In the genomic region with DNA sequence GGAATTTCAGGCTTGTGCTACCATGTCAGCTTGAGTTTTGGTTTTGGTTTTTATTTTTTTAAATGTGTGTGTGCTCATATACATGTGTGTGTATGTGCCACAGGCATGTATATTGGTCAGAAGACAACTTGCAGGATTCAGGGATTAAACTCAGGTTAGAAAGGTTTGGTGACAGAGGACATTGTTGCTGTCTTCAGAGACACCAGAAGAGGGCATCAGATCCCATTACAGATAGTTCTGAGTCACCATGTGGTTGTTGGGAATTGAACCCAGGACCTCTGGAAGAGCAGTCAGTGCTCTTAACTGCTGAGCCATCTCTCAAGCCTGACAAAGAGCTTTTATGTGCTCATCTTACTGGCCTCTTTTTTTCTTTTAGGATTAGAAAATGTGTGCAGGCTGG, we compare ENCODE assay signal across 15 mouse cellular contexts. TPM values are rescaled to one million over a fixed set of nuclear protein-coding genes. Genes with fewer than 3 reads are reported as not detected.
DNase-seq lines count a peak whose midpoint lies in the region; ATAC-seq and TF ChIP-seq lines count a peak whose summit lies in the region.
"Had no signal": no experiment of that assay in that cellular context is flagged by ENCODE, and none has a peak within 500 bp of the region (broad histone marks: within the 10 kb centered on the region; RNA-seq: fewer than 3 reads in every experiment).

No protein-coding gene starts in this region.

- no peak overlapping the region for H3K4me2 ChIP-seq in hindbrain, postnatal 0 days (ENCODE audit: low read depth, low read length)
- H3K4me2 ChIP-seq in hindbrain, embryonic 16.5 days (ENCODE audit: low read length): no peak overlapping the region
- no peak overlapping the region for H3K4me2 ChIP-seq in limb, embryonic 14.5 days (replicated peaks; ENCODE audit: low read depth, low read length, severe bottlenecking)
- H3K4me2 ChIP-seq: midbrain, embryonic 12.5 days; neural tube, embryonic 13.5 days had no signal

- no peaks in the 10 kb centered on the region for H3K27me3 ChIP-seq in hindbrain, postnatal 0 days (ENCODE audit: insufficient read depth, low read length)
- H3K27me3 ChIP-seq in hindbrain, embryonic 16.5 days (replicated peaks; ENCODE audit: control insufficient read depth, insufficient read depth, low read length): no peaks in the 10 kb centered on the region
- no peaks in the 10 kb centered on the region for H3K27me3 ChIP-seq in limb, embryonic 14.5 days (ENCODE audit: control insufficient read depth, insufficient read depth, low read length)
- H3K27me3 ChIP-seq: midbrain, embryonic 12.5 days; neural tube, embryonic 13.5 days had no signal

- no peak overlapping the region for H3K9ac ChIP-seq in hindbrain, postnatal 0 days (replicated peaks; ENCODE audit: low read length)
- H3K9ac ChIP-seq in hindbrain, embryonic 16.5 days (ENCODE audit: low read depth, low read length): no peak overlapping the region
- no peak overlapping the region for H3K9ac ChIP-seq in limb, embryonic 14.5 days (ENCODE audit: low read depth, low read length, severe bottlenecking)
- H3K9ac ChIP-seq: midbrain, embryonic 12.5 days; neural tube, embryonic 13.5 days had no signal

- H3K4me3 ChIP-seq in hindbrain, postnatal 0 days (ENCODE audit: low read length): no peak overlapping the region
- H3K4me3 ChIP-seq in hindbrain, embryonic 16.5 days (ENCODE audit: low read length): no peak overlapping the region
- H3K4me3 ChIP-seq in lung, adult 2 months (replicated peaks; ENCODE audit: extremely low read depth, low read depth, low read length): no peak overlapping the region
- no peak overlapping the region for H3K4me3 ChIP-seq in limb, embryonic 14.5 days (replicated peaks; ENCODE audit: low read length)
- H3K4me3 ChIP-seq: midbrain, embryonic 12.5 days; neural tube, embryonic 13.5 days had no signal

- H3K9me3 ChIP-seq in hindbrain, postnatal 0 days (ENCODE audit: low read length): no peaks in the 10 kb centered on the region
- no peaks in the 10 kb centered on the region for H3K9me3 ChIP-seq in hindbrain, embryonic 16.5 days (ENCODE audit: control insufficient read depth, low read length)
- H3K9me3 ChIP-seq in limb, embryonic 14.5 days (ENCODE audit: control insufficient read depth, low read length): no peaks in the 10 kb centered on the region
- H3K9me3 ChIP-seq: midbrain, embryonic 12.5 days; neural tube, embryonic 13.5 days had no signal

- no peak overlapping the region for H3K27ac ChIP-seq in hindbrain, postnatal 0 days
- no peak overlapping the region for H3K27ac ChIP-seq in hindbrain, embryonic 16.5 days (ENCODE audit: low read depth, low read length)
- peak overlapping the region; percentile 71; the same call in 1 of the 2 replicates for H3K27ac ChIP-seq in limb, embryonic 14.5 days (replicated peaks; ENCODE audit: low read depth, low read length)
- H3K27ac ChIP-seq: midbrain, embryonic 12.5 days had no signal

- H3K36me3 ChIP-seq in hindbrain, postnatal 0 days (ENCODE audit: insufficient read depth, low read length): no peaks in the 10 kb centered on the region
- no peaks in the 10 kb centered on the region for H3K36me3 ChIP-seq in hindbrain, embryonic 16.5 days (ENCODE audit: control insufficient read depth, insufficient read depth, low read length)
- no peaks in the 10 kb centered on the region for H3K36me3 ChIP-seq in limb, embryonic 14.5 days (ENCODE audit: control insufficient read depth, insufficient read depth, low read length)
- H3K36me3 ChIP-seq: midbrain, embryonic 12.5 days; neural tube, embryonic 13.5 days had no signal

- no peak for ATAC-seq in hindbrain, postnatal 0 days
- ATAC-seq in hindbrain, embryonic 16.5 days: no peak
- no peak for ATAC-seq in limb, embryonic 14.5 days (ENCODE audit: low FRiP score, low read depth)
- no peak for ATAC-seq in erythroid progenitor cell, adult 5-6 weeks (replicated peaks; ENCODE audit: low FRiP score, poor library complexity, severe bottlenecking)

- H3K4me1 ChIP-seq in hindbrain, postnatal 0 days (ENCODE audit: insufficient read depth, low read length): peaks cover 5% of the 10 kb centered on the region; the same call in 1 of the 2 replicates
- H3K4me1 ChIP-seq in hindbrain, embryonic 16.5 days (ENCODE audit: control insufficient read depth, insufficient read depth, low read depth, low read length): peaks cover 13% of the 10 kb centered on the region
- peaks cover 7% of the 10 kb centered on the region for H3K4me1 ChIP-seq in lung, adult 2 months (ENCODE audit: control insufficient read depth, insufficient read depth, low read length)
- peaks cover 25% of the 10 kb centered on the region for H3K4me1 ChIP-seq in limb, embryonic 14.5 days (ENCODE audit: control insufficient read depth, insufficient read depth, low read length)

- TF ChIP-seq CTCF in hindbrain, postnatal 0 days (IDR thresholded peaks at IDR 0.05; ENCODE audit: low read depth): peak; percentile 24; the same call in 1 of the 2 replicates
- TF ChIP-seq CTCF in lung, adult 2 months (IDR thresholded peaks at IDR 0.05; ENCODE audit: insufficient read depth, low read length): peak; percentile 14; the same call in 1 of the 2 replicates

- no peak for DNase-seq in hindbrain, postnatal 0 days (ENCODE audit: low spot score)
- no peak for DNase-seq in lung, adult 2 months
- DNase-seq in lung, postnatal 25 days (ENCODE audit: low spot score): no peak
- peak; percentile 25 for DNase-seq in CD4-positive helper T cell, adult 2 months (ENCODE audit: low read depth, low spot score)
- no peak for DNase-seq in limb, embryonic 14.5 days (ENCODE audit: low spot score)
- no peak for DNase-seq in urinary bladder, adult 18-20 months (ENCODE audit: low spot score in 2 of 2)
- DNase-seq: cerebellum, adult 11 months; heart, adult 18-20 months; lung, postnatal 14 days; retina, postnatal 1 day; spleen, adult 18-20 months had no signal

- no peak for TF ChIP-seq POLR2A in lung, adult 2 months (IDR thresholded peaks at IDR 0.05; ENCODE audit: borderline replicate concordance, extremely low read depth, low read depth, low read length)
- no peak for TF ChIP-seq POLR2A in limb, embryonic 14.5 days (IDR thresholded peaks at IDR 0.05; ENCODE audit: borderline replicate concordance, extremely low read depth, insufficient read depth, insufficient read length)

RNA-seq across cellular contexts. Expression of gene Cdk19, which starts 30.8 kb away (rescaled TPM):
- total RNA-seq in hindbrain, postnatal 0 days (2014; rRNA removed): 18.2 and 19.6 TPM in 2 replicates
- polyA plus RNA-seq in hindbrain, postnatal 0 days (2015; fragmentation: Nextera tagmentation; extraction: Ambion mirVana): 7.1 and 7.5 TPM in 2 replicates
- polyA plus RNA-seq in hindbrain, embryonic 16.5 days (2015; fragmentation: Nextera tagmentation; extraction: Ambion mirVana): 9.6 and 11.0 TPM in 2 replicates
- 10.9 and 21.5 TPM in 2 replicates for polyA plus RNA-seq in lung, adult 2 months (2012; rRNA removed)
- polyA plus RNA-seq in limb, embryonic 14.5 days (2012; rRNA removed): 13.5 and 15.6 TPM in 2 replicates
- polyA plus RNA-seq in limb, embryonic 14.5 days (2014; fragmentation: Nextera tagmentation; extraction: Ambion mirVana): 12.2 and 14.4 TPM in 2 replicates
- total RNA-seq in erythroid progenitor cell, adult 5-6 weeks (2015; ENCODE audit: low replicate concordance): 31.4 and 36.9 TPM in 2 replicates
- 30.5 and 34.6 TPM in 2 replicates for total RNA-seq in erythroid progenitor cell, adult 5-6 weeks (2017; ENCODE audit: low replicate concordance)
